Mouse (Mus musculus): ENCODE results near the gene Tmed3. TPM values are rescaled to one million over a fixed set of nuclear protein-coding genes. Genes with fewer than 3 reads are reported as not detected.

Tmed3 gene
- polyA plus RNA-seq, 1 experiment from 2014 or later: 51.5 TPM

- Histone ChIP-seq H3K4me2 (ENCODE audit: low read depth, severe bottlenecking) (no peak overlapping the region), H3K36me3 (ENCODE audit: control insufficient read depth, insufficient read depth, low read length) (no peaks in the 10 kb centered on the region), H3K9ac (ENCODE audit: low read length) (no peak overlapping the region), H3K9me3 (ENCODE audit: control insufficient read depth, low read length) (no peaks in the 10 kb centered on the region), H3K27ac (replicated peaks; ENCODE audit: low read depth, low read length) (no peak overlapping the region), H3K4me3 (ENCODE audit: low read depth, low read length) (no peak overlapping the region), H3K4me1 (ENCODE audit: control insufficient read depth, insufficient read depth, low read length) (no peaks in the 10 kb centered on the region), H3K27me3 (ENCODE audit: control insufficient read depth, insufficient read depth, low read length) (no peaks in the 10 kb centered on the region)
- no peak for ATAC-seq (ENCODE audit: insufficient number of reproducible peaks, low FRiP score, low TSS enrichment, low read depth)
- no peak for DNase-seq (ENCODE audit: low spot score)
- 88% methylated on average over 4 of the region's 4 CpGs for WGBS
These were observed 35.0 kb downstream of the Tmed3 start for GRCm38 (mm10) chr9:89669878-89670277.

- no peak for DNase-seq (ENCODE audit: low spot score)
- no peak overlapping the region for H3K4me2 ChIP-seq (ENCODE audit: low read depth, severe bottlenecking)
- H3K36me3 ChIP-seq (ENCODE audit: control insufficient read depth, insufficient read depth, low read length): no peaks in the 10 kb centered on the region
- no peaks in the 10 kb centered on the region for H3K4me1 ChIP-seq (ENCODE audit: control insufficient read depth, insufficient read depth, low read length)
- no peak overlapping the region for H3K9ac ChIP-seq (ENCODE audit: low read length)
- WGBS: 74% methylated on average over 4 of the region's 4 CpGs
- H3K4me3 ChIP-seq (ENCODE audit: low read depth, low read length): no peak overlapping the region
- ATAC-seq (ENCODE audit: insufficient number of reproducible peaks, low FRiP score, low TSS enrichment, low read depth): no peak
- no peaks in the 10 kb centered on the region for H3K9me3 ChIP-seq (ENCODE audit: control insufficient read depth, low read length)
- no peaks in the 10 kb centered on the region for H3K27me3 ChIP-seq (ENCODE audit: control insufficient read depth, insufficient read depth, low read length)
- H3K27ac ChIP-seq (replicated peaks; ENCODE audit: low read depth, low read length): no peak overlapping the region
These were observed 37.4 kb downstream of the Tmed3 start for GRCm38 (mm10) chr9:89667306-89667942.

- no peaks in the 10 kb centered on the region for H3K4me1 ChIP-seq (ENCODE audit: control insufficient read depth, insufficient read depth, low read length)
- H3K27ac ChIP-seq (replicated peaks; ENCODE audit: low read depth, low read length): no peak overlapping the region
- WGBS: 85% methylated on average over 6 of the region's 6 CpGs
- no peak overlapping the region for H3K9ac ChIP-seq (ENCODE audit: low read length)
- H3K4me3 ChIP-seq (ENCODE audit: low read depth, low read length): no peak overlapping the region
- no peak overlapping the region for H3K4me2 ChIP-seq (ENCODE audit: low read depth, severe bottlenecking)
- ATAC-seq (ENCODE audit: insufficient number of reproducible peaks, low FRiP score, low TSS enrichment, low read depth) (no peak), DNase-seq (ENCODE audit: low spot score) (no peak)
- no peaks in the 10 kb centered on the region for H3K9me3 ChIP-seq (ENCODE audit: control insufficient read depth, low read length)
- no peaks in the 10 kb centered on the region for H3K27me3 ChIP-seq (ENCODE audit: control insufficient read depth, insufficient read depth, low read length)
- H3K36me3 ChIP-seq (ENCODE audit: control insufficient read depth, insufficient read depth, low read length): no peaks in the 10 kb centered on the region
These were observed 54.0 kb downstream of the Tmed3 start for GRCm38 (mm10) chr9:89650913-89651312.

Other genes with a start within 250 kb of the Tmed3 start
- 0.09 and 0.23 TPM in 2 replicates for gene Minar1, start 81.9 kb downstream of the Tmed3 start, polyA plus RNA-seq (2014; fragmentation: Nextera tagmentation; extraction: Ambion mirVana)
- gene Ankrd34c, start 33.4 kb upstream of the Tmed3 start, polyA plus RNA-seq (2014; fragmentation: Nextera tagmentation; extraction: Ambion mirVana): not detected in 2 replicates
- 0.08 and 0.14 TPM in 2 replicates for gene Rasgrf1, start 204.8 kb upstream of the Tmed3 start, polyA plus RNA-seq (2014; fragmentation: Nextera tagmentation; extraction: Ambion mirVana)